Comparison of ENCODE assay signal across 9 mouse cellular contexts in genomic region chr2:91646733-91647132, GRCm38 (mm10). TPM values are rescaled to one million over a fixed set of nuclear protein-coding genes. Genes with fewer than 3 reads are reported as not detected.
A peak's percentile ranks its signal among the peaks of the same experiment; 100 is the strongest.
DNase-seq lines count a peak whose midpoint lies in the region; ATAC-seq and TF ChIP-seq lines count a peak whose summit lies in the region.
"Had no signal": no experiment of that assay in that cellular context is flagged by ENCODE, and none has a peak within 500 bp of the region (broad histone marks: within the 10 kb centered on the region; RNA-seq: fewer than 3 reads in every experiment).

No protein-coding gene starts in this region.

- TF ChIP-seq CTCF in midbrain, postnatal 0 days (IDR thresholded peaks at IDR 0.05): peak; percentile 82

- peaks cover 64% of the 10 kb centered on the region for H3K36me3 ChIP-seq in midbrain, embryonic 10.5 days
- H3K36me3 ChIP-seq in midbrain, embryonic 13.5 days: peaks cover 61% of the 10 kb centered on the region
- H3K36me3 ChIP-seq in midbrain, postnatal 0 days (ENCODE audit: insufficient read depth, low read length): peaks cover 39% of the 10 kb centered on the region

- no peak overlapping the region for H3K27ac ChIP-seq in midbrain, embryonic 10.5 days (replicated peaks)
- H3K27ac ChIP-seq in midbrain, embryonic 13.5 days: no peak overlapping the region
- H3K27ac ChIP-seq in midbrain, postnatal 0 days (ENCODE audit: low read depth, low read length): no peak overlapping the region

- H3K4me2 ChIP-seq in midbrain, embryonic 13.5 days (replicated peaks): no peak overlapping the region
- no peak overlapping the region for H3K4me2 ChIP-seq in midbrain, postnatal 0 days (ENCODE audit: low read depth, low read length, poor library complexity, severe bottlenecking)

- DNase-seq in adrenal gland, postnatal 36 days: peak; percentile 38 to 66
- no peak for DNase-seq in adrenal gland, postnatal 14 days
- DNase-seq in midbrain, embryonic 10.5 days (ENCODE audit: low spot score): peak; percentile 48
- DNase-seq in cerebellum, adult 8-10 months: peak; percentile 48
- DNase-seq in kidney, postnatal 25 days: peak; percentile 66 to 81
- peak; percentile 66 for DNase-seq in midbrain, postnatal 0 days (ENCODE audit: low spot score)
- DNase-seq in thymus, postnatal 36 days: peak; percentile 68 to 69

- no peaks in the 10 kb centered on the region for H3K9me3 ChIP-seq in midbrain, embryonic 10.5 days (replicated peaks)
- no peaks in the 10 kb centered on the region for H3K9me3 ChIP-seq in midbrain, embryonic 13.5 days
- no peaks in the 10 kb centered on the region for H3K9me3 ChIP-seq in midbrain, postnatal 0 days (ENCODE audit: low read length)

- peaks cover 25% of the 10 kb centered on the region for H3K4me1 ChIP-seq in midbrain, embryonic 10.5 days
- H3K4me1 ChIP-seq in midbrain, embryonic 13.5 days (replicated peaks): peaks cover 22% of the 10 kb centered on the region
- H3K4me1 ChIP-seq in midbrain, postnatal 0 days (ENCODE audit: insufficient read depth, low read length): peaks cover 5% of the 10 kb centered on the region; the same call in 1 of the 2 replicates

- WGBS in midbrain, embryonic 10.5 days: 28% methylated on average over 1 of the region's 1 CpGs
- WGBS in midbrain, embryonic 13.5 days: 20% methylated on average over 1 of the region's 1 CpGs
- WGBS in midbrain, postnatal 0 days: 42% methylated on average over 1 of the region's 1 CpGs

- no peak for ATAC-seq in midbrain, embryonic 13.5 days
- ATAC-seq in midbrain, postnatal 0 days (ENCODE audit: low FRiP score): no peak

- H3K4me3 ChIP-seq in midbrain, embryonic 10.5 days: no peak overlapping the region
- no peak overlapping the region for H3K4me3 ChIP-seq in midbrain, embryonic 13.5 days (replicated peaks)
- no peak overlapping the region for H3K4me3 ChIP-seq in midbrain, postnatal 0 days (ENCODE audit: low read depth, low read length)
- H3K4me3 ChIP-seq: myocyte had no signal

- no peak overlapping the region for H3K9ac ChIP-seq in midbrain, embryonic 13.5 days (replicated peaks)
- H3K9ac ChIP-seq in midbrain, postnatal 0 days (replicated peaks; ENCODE audit: low read length, poor library complexity, severe bottlenecking): no peak overlapping the region

- no peaks in the 10 kb centered on the region for H3K27me3 ChIP-seq in midbrain, embryonic 10.5 days (ENCODE audit: low read depth, poor library complexity, severe bottlenecking)
- H3K27me3 ChIP-seq in midbrain, embryonic 13.5 days: no peaks in the 10 kb centered on the region
- no peaks in the 10 kb centered on the region for H3K27me3 ChIP-seq in midbrain, postnatal 0 days (ENCODE audit: insufficient read depth, low read length)

RNA-seq across cellular contexts. Expression of gene Zfp408, which starts 2.9 kb away (rescaled TPM):
- total RNA-seq in adrenal gland, postnatal 36 days (2021): 10 to 100 TPM in 1 of 2 experiments, 1 to 10 TPM in 1; 9.7 to 11.6 TPM
- 11.6 and 15.1 TPM in 2 replicates for total RNA-seq in adrenal gland, postnatal 14 days (2021)
- polyA plus RNA-seq in midbrain, embryonic 10.5 days (2016; fragmentation: Nextera tagmentation; extraction: Ambion mirVana): 9.6 and 10.3 TPM in 2 replicates
- 14.0 and 14.6 TPM in 2 replicates for polyA plus RNA-seq in midbrain, embryonic 13.5 days (2015; fragmentation: Nextera tagmentation; extraction: Ambion mirVana)
- total RNA-seq in midbrain, postnatal 0 days (2014; rRNA removed): 14.9 and 20.5 TPM in 2 replicates
- 9.7 and 10.7 TPM in 2 replicates for polyA plus RNA-seq in midbrain, postnatal 0 days (2015; fragmentation: Nextera tagmentation; extraction: Ambion mirVana)

RNA-seq across cellular contexts. Expression of gene Arhgap1, which starts 2.9 kb away (rescaled TPM):
- total RNA-seq in adrenal gland, postnatal 36 days (2021): 10 to 100 TPM; 63.7 to 68.4 TPM
- 56.0 and 63.6 TPM in 2 replicates for total RNA-seq in adrenal gland, postnatal 14 days (2021)
- 75.2 and 82.6 TPM in 2 replicates for polyA plus RNA-seq in midbrain, embryonic 10.5 days (2016; fragmentation: Nextera tagmentation; extraction: Ambion mirVana)
- 89.0 and 90.4 TPM in 2 replicates for polyA plus RNA-seq in midbrain, embryonic 13.5 days (2015; fragmentation: Nextera tagmentation; extraction: Ambion mirVana)
- 95.8 and 101 TPM in 2 replicates for total RNA-seq in midbrain, postnatal 0 days (2014; rRNA removed)
- polyA plus RNA-seq in midbrain, postnatal 0 days (2015; fragmentation: Nextera tagmentation; extraction: Ambion mirVana): 96.6 and 99.3 TPM in 2 replicates

RNA-seq across cellular contexts. Expression of gene F2, which starts 10.5 kb away (rescaled TPM):
- total RNA-seq in adrenal gland, postnatal 36 days (2021): 1 to 10 TPM in 1 of 2 experiments, under 1 TPM in 1; 0.20 to 1.1 TPM
- total RNA-seq in adrenal gland, postnatal 14 days (2021): 14.0 and 232 TPM in 2 replicates
- 0.14 TPM in 1 of 2 replicates, not detected in the other for polyA plus RNA-seq in midbrain, embryonic 10.5 days (2016; fragmentation: Nextera tagmentation; extraction: Ambion mirVana)
- polyA plus RNA-seq in midbrain, embryonic 13.5 days (2015; fragmentation: Nextera tagmentation; extraction: Ambion mirVana): 0.32 TPM in 1 of 2 replicates, not detected in the other
- not detected in 2 replicates for total RNA-seq in midbrain, postnatal 0 days (2014; rRNA removed)
- polyA plus RNA-seq in midbrain, postnatal 0 days (2015; fragmentation: Nextera tagmentation; extraction: Ambion mirVana): 0.10 and 0.16 TPM in 2 replicates
